Comparison of ENCODE assay signal across 8 mouse cellular contexts in the genomic region with DNA sequence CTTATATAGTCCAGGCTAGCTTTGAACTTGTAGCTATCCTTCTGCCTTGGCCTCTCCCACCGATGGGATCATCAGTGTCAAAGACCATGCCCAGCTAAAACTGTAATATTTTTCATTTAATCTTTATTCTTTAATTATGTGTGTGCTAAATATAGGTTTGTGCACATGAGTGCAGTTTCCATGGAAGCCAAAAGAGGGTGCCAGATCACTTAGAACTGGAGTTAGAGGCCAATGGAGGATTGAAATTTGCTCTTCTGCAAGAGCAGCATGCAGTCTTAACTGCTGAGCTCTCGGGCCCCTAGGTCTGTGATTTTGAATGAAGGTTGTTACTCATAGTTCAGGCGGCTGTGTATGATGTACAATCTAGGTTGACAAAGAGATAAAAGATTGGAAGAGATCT.
DNase-seq lines count a peak whose midpoint lies in the region.

No protein-coding gene starts in this region.

- DNase-seq in embryo, embryonic 10 days (ENCODE audit: low spot score), result peak; percentile 28
- no peak for DNase-seq in embryo, embryonic 10.5 days (ENCODE audit: low spot score)
- DNase-seq in left cerebral cortex, adult 18-20 months (ENCODE audit: low spot score in 2 of 2), result peak; percentile 16 to 30
- DNase-seq in left cerebral cortex, adult 8-10 months (ENCODE audit: low spot score in 2 of 2), result no peak
- peak; percentile 8 for DNase-seq in adipocyte (ENCODE audit: low spot score)
- DNase-seq in retina, embryonic 14.5 days (ENCODE audit: low spot score), result peak; percentile 39
- no peak for DNase-seq in testis, postnatal 10 days (ENCODE audit: low spot score)
- no peak for DNase-seq in natural killer cell, adult 2 months (ENCODE audit: low spot score in 2 of 2)

Comparison
In these comparisons a context has a peak if more than half of its experiments do, and no peak if none do; other contexts are left out.
1. DNase-seq: peak in embryo, embryonic 10 days (single experiment), left cerebral cortex, adult 18-20 months (2 of 2), adipocyte (single experiment) and retina, embryonic 14.5 days (single experiment); none in embryo, embryonic 10.5 days (single experiment), left cerebral cortex, adult 8-10 months (0 of 2), testis, postnatal 10 days (single experiment) and natural killer cell, adult 2 months (0 of 2).